Mouse (Mus musculus) MEL (cell line): Measurements from ENCODE around the gene Stk11. TPM values are rescaled to one million over a fixed set of nuclear protein-coding genes. Genes with fewer than 3 reads are reported as not detected.

ENCODE experiments used
- DNase-seq: peaks from one replicate; pipeline ENCODE4 v3.0.0; 2011; ENCODE audit warnings: low read depth, low spot score
- H3K27ac ChIP-seq: 2 replicates; pipeline ENCODE4 v1.5.1; 2012; ENCODE audit warnings: low read depth, mild to moderate bottlenecking, control low read depth, low read length, moderate library complexity; ENCODE audit not compliant: control insufficient read depth
- H3K27me3 ChIP-seq, 2 experiments: fragments of 150-350 bp in 1 of 2; sonication (generic) in 1 of 2; 2 replicates each; pipeline ENCODE4 v1.6.1; 2012; ENCODE audit warnings: low read length in 2 of 2, mild to moderate bottlenecking in 2 of 2, improper control_type of control experiment in 1 of 2, moderate library complexity in 1 of 2; ENCODE audit not compliant: insufficient read depth in 2 of 2, control insufficient read depth in 1 of 2
- H3K36me3 ChIP-seq, 2 experiments: 2 replicates each; pipeline ENCODE4 v1.6.1; 2012 to 2014; ENCODE audit warnings: low read length in 2 of 2, improper control_type of control experiment in 1 of 2, inconsistent platforms in 1 of 2, mild to moderate bottlenecking in 1 of 2; ENCODE audit not compliant: insufficient read depth in 2 of 2, control insufficient read depth in 1 of 2
- H3K4me1 ChIP-seq, 2 experiments: fragments of 150-350 bp in 1 of 2; sonication (generic) in 1 of 2; 2 replicates each; pipeline ENCODE4 v1.6.1; 2012; ENCODE audit warnings: low read length in 2 of 2, improper control_type of control experiment in 1 of 2, mild to moderate bottlenecking in 1 of 2; ENCODE audit not compliant: insufficient read depth in 2 of 2, control insufficient read depth in 1 of 2
- H3K4me3 ChIP-seq, 2 experiments: fragments of 150-350 bp in 1 of 2; sonication (generic) in 1 of 2; 2 replicates each; pipeline ENCODE4 v1.5.1; 2012; ENCODE audit warnings: low read depth in 2 of 2, low read length in 2 of 2, mild to moderate bottlenecking in 2 of 2, moderate library complexity in 2 of 2, control low read depth in 1 of 2, improper control_type of control experiment in 1 of 2; ENCODE audit not compliant: control insufficient read depth in 1 of 2, insufficient read depth in 1 of 2
- H3K79me2 ChIP-seq: 2 replicates; pipeline ENCODE4 v1.6.1; 2012; ENCODE audit warnings: mild to moderate bottlenecking, low read length, moderate library complexity; ENCODE audit not compliant: control insufficient read depth, poor library complexity, insufficient read depth
- H3K9ac ChIP-seq: 2 replicates; pipeline ENCODE4 v1.6.1; 2012; ENCODE audit warnings: low read depth, mild to moderate bottlenecking, control low read depth, low read length, moderate library complexity; ENCODE audit not compliant: control insufficient read depth, poor library complexity, severe bottlenecking
- H3K9me3 ChIP-seq: fragments of 150-350 bp; sonication (generic); replicated peaks from 2 replicates; pipeline ENCODE4 v1.6.1; 2012; ENCODE audit warnings: mild to moderate bottlenecking, low read length, improper control_type of control experiment, moderate library complexity; ENCODE audit not compliant: insufficient read depth
- CHD1 ChIP-seq: IDR thresholded peaks from 2 replicates; pipeline ENCODE4 v1.6.1; 2012; ENCODE audit warnings: low read depth, mild to moderate bottlenecking, inconsistent platforms, low read length, improper control_type of control experiment
- CHD2 ChIP-seq: IDR thresholded peaks from 2 replicates; pipeline ENCODE4 v1.6.1; 2011; ENCODE audit warnings: low read length, improper control_type of control experiment
- E2F4 ChIP-seq: IDR thresholded peaks from 2 replicates; pipeline ENCODE4 v1.6.1; 2011; ENCODE audit warnings: low read depth, low read length, improper control_type of control experiment, borderline replicate concordance
- ETS1 ChIP-seq: IDR thresholded peaks from 2 replicates; pipeline ENCODE4 v1.6.1; 2012; ENCODE audit warnings: low read depth, mild to moderate bottlenecking, inconsistent platforms, low read length, improper control_type of control experiment, moderate library complexity
- GATA1 ChIP-seq: IDR thresholded peaks from 2 replicates; pipeline ENCODE4 v1.6.1; 2011; ENCODE audit warnings: low read depth, low read length, improper control_type of control experiment
- HCFC1 ChIP-seq: IDR thresholded peaks from 2 replicates; pipeline ENCODE4 v1.6.1; 2012; ENCODE audit warnings: low read depth, mild to moderate bottlenecking, inconsistent platforms, low read length, improper control_type of control experiment, moderate library complexity
- MAZ ChIP-seq: IDR thresholded peaks from 2 replicates; pipeline ENCODE4 v1.6.1; 2012; ENCODE audit warnings: low read depth, mild to moderate bottlenecking, inconsistent platforms, low read length, improper control_type of control experiment
- MEF2A ChIP-seq: IDR thresholded peaks from 2 replicates; pipeline ENCODE4 v1.6.1; 2014; ENCODE audit warnings: low read depth, mild to moderate bottlenecking, inconsistent platforms, low read length, improper control_type of control experiment; ENCODE audit not compliant: poor library complexity, insufficient replicate concordance, severe bottlenecking; ENCODE audit errors: extremely low read depth
- MXI1 ChIP-seq: IDR thresholded peaks from 2 replicates; pipeline ENCODE4 v1.6.1; 2011; ENCODE audit warnings: mild to moderate bottlenecking, low read depth, low read length, improper control_type of control experiment
- MYB ChIP-seq: IDR thresholded peaks from 2 replicates; pipeline ENCODE4 v1.6.1; 2011; ENCODE audit warnings: mild to moderate bottlenecking, low read depth, low read length, improper control_type of control experiment
- NELFE ChIP-seq: IDR thresholded peaks from 2 replicates; pipeline ENCODE4 v1.6.1; 2011; ENCODE audit warnings: low read depth, low read length, improper control_type of control experiment
- POLR2AphosphoS2 ChIP-seq: IDR thresholded peaks from 2 replicates; pipeline ENCODE4 v1.6.1; 2011; ENCODE audit warnings: low read length, improper control_type of control experiment
- RCOR1 ChIP-seq: IDR thresholded peaks from 2 replicates; pipeline ENCODE4 v1.6.1; 2012; ENCODE audit warnings: low read depth, mild to moderate bottlenecking, inconsistent platforms, low read length, improper control_type of control experiment
- SMC3 ChIP-seq: IDR thresholded peaks from 2 replicates; pipeline ENCODE4 v1.6.1; 2011; ENCODE audit warnings: low read depth, low read length, improper control_type of control experiment
- TBP ChIP-seq: IDR thresholded peaks from 2 replicates; pipeline ENCODE4 v1.8.0; 2011; ENCODE audit warnings: low read depth, low read length, improper control_type of control experiment
- TCF12 ChIP-seq: IDR thresholded peaks from 2 replicates; pipeline ENCODE4 v1.6.1; 2014; ENCODE audit warnings: low read depth, mild to moderate bottlenecking, inconsistent platforms, low read length, improper control_type of control experiment, moderate library complexity
- USF1 ChIP-seq: IDR thresholded peaks from 2 replicates; pipeline ENCODE4 v1.6.1; 2014; ENCODE audit warnings: low read depth, mild to moderate bottlenecking, inconsistent platforms, low read length, improper control_type of control experiment, moderate library complexity
- USF2 ChIP-seq, 2 experiments: IDR thresholded peaks; 2 replicates each; pipeline ENCODE4 v1.6.1; 2011 to 2012; ENCODE audit warnings: improper control_type of control experiment in 2 of 2, low read length in 2 of 2, borderline replicate concordance in 1 of 2, inconsistent platforms in 1 of 2, low read depth in 1 of 2, mild to moderate bottlenecking in 1 of 2; ENCODE audit not compliant: insufficient read depth in 1 of 2
- ZC3H11A ChIP-seq: IDR thresholded peaks from 2 replicates; pipeline ENCODE4 v1.6.1; 2012; ENCODE audit warnings: low read depth, mild to moderate bottlenecking, inconsistent platforms, low read length, improper control_type of control experiment
- ZKSCAN1 ChIP-seq: IDR thresholded peaks from 2 replicates; pipeline ENCODE4 v1.6.1; 2012; ENCODE audit warnings: low read depth, mild to moderate bottlenecking, inconsistent platforms, low read length, improper control_type of control experiment, moderate library complexity
- polyA plus RNA-seq, 2 experiments: library from polyadenylated mRNA; stranded (reverse) in 1 of 2; unstranded in 1 of 2; fragments of >175 nt in 1 of 2; fragments of >200 nt in 1 of 2; gene quantifications; 2 replicates each; pipeline versions ENCODE4 v1.2.1 to v1.2.4; 2012; ENCODE audit warnings: low replicate concordance in 2 of 2, low read depth in 1 of 2; ENCODE audit not compliant: insufficient read length in 2 of 2, insufficient read depth in 1 of 2, missing spikeins in 1 of 2
- total RNA-seq: library from RNA; depleted of rRNA; stranded (reverse); fragments of 300-350 nt; gene quantifications from 2 replicates; pipeline ENCODE4 v1.2.3, GENCODE M21; 2012

The Stk11 gene
- total and polyA plus RNA-seq, 3 experiments = 108 to 188 TPM; not detected in 1

DNA sequence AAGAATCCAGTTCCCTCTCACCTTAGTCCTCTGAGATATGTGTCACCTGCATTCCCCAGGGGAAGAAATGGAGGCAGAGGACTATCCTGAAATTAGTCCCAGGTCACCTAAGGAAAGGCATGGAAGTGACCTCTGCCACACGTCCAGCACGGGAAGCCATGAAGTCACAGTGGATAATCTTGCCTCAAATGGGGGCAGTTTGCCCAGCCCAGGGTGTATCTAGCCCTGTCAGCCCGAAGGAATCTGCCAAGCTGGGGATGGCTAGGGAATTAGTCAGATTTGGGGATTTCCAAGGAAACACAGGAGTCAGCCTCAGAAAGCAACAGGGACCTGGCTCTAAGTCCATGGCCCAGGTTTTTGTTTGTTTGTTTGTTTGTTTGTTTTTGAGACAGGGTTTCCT lies 11.4 kb upstream of the Stk11 start:
- Histone ChIP-seq H3K4me3 (no peak overlapping the region), H3K27ac (no peak overlapping the region), H3K36me3 (peaks cover 0 to 14% of the 10 kb centered on the region in 2 experiments; a peak in 2 of 4 replicates), H3K9ac (no peak overlapping the region), H3K4me1 (peaks cover 12 to 23% of the 10 kb centered on the region in 2 experiments), H3K27me3 (no peaks in the 10 kb centered on the region), H3K9me3 (no peaks in the 10 kb centered on the region), H3K79me2 (peaks cover 29% of the 10 kb centered on the region)
- no peak for DNase-seq
- TF ChIP-seq MAZ = no peak
- no peak for TF ChIP-seq ZC3H11A
- no peak for TF ChIP-seq MXI1
- no peak for TF ChIP-seq USF2 (IDR thresholded peaks at IDR 0.05; ENCODE audit: borderline replicate concordance in 1 of 2, insufficient read depth in 1 of 2, low read depth in 1 of 2, low read length in 2 of 2)
- TF ChIP-seq CHD1 = no peak
- TF ChIP-seq GATA1 = no peak
- TF ChIP-seq TCF12 = no peak
- TF ChIP-seq CHD2 = no peak
- no peak for TF ChIP-seq SMC3
- no peak for TF ChIP-seq MYB
- TF ChIP-seq POLR2AphosphoS2 = no peak
- no peak for TF ChIP-seq TBP
- no peak for TF ChIP-seq HCFC1
- TF ChIP-seq USF1 = no peak

DNA sequence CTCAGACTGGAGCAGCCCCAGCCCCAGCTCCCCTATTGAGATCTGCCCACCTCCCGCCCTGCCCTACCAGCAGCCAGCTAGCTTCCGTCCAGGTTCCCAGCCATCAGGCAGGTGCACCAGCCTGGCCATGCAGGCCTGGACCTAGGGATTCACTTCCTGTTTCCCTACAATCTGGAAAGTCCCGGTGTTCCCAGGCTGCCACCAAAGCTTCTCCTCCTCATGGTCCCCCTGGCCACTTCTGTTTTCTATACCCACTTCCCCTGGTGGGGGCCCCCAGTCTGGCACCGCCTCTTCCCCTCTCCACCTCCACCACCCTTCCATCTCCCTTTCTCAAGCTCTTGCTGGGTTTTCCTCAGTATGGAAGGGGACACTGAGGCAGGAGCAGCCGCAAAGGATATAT lies 10.1 kb upstream of the Stk11 start, which contains the start of gene Sbno2:
Sbno2 (minus strand) TSS at position 112 of the 400 bp plus-strand sequence.
- no peak for TF ChIP-seq MEF2A
- 0 out of 2 replicates have a peak, but pooled peaks have one; percentile 20 for TF ChIP-seq MXI1
- TF ChIP-seq ZKSCAN1 = no peak
- TF ChIP-seq ETS1 = no peak
- TF ChIP-seq MAZ = peak; percentile 39; the same call in 1 of the 2 replicates
- TF ChIP-seq NELFE = no peak
- TF ChIP-seq USF1 = no peak
- TF ChIP-seq RCOR1 = no peak
- TF ChIP-seq E2F4 = no peak
- Histone ChIP-seq H3K27ac (no peak within 1 kb of the TSS), H3K36me3 (peaks cover 0 to 18% of the 10 kb centered on the region in 2 experiments; a peak in 2 of 4 replicates), H3K27me3 (no peaks in the 10 kb centered on the region), H3K4me3 (no peak within 1 kb of the TSS), H3K9ac (no peak within 1 kb of the TSS), H3K79me2 (peaks cover 19% of the 10 kb centered on the region), H3K4me1 (peaks cover 12 to 26% of the 10 kb centered on the region in 2 experiments), H3K9me3 (no peaks in the 10 kb centered on the region)
- peak; percentile 38 for DNase-seq
